Mouse (Mus musculus): ENCODE results near the gene Hs3st3b1. TPM values are rescaled to one million over a fixed set of nuclear protein-coding genes. Genes with fewer than 3 reads are reported as not detected.
A peak's percentile ranks its signal among the peaks of the same experiment; 100 is the strongest.

The Hs3st3b1 gene
- polyA plus RNA-seq, 1 experiment from 2014 or later: 1.1 TPM

- no peak overlapping the region for H3K9ac ChIP-seq
- DNase-seq (no peak), ATAC-seq (ENCODE audit: insufficient read depth) (no peak)
- no peaks in the 10 kb centered on the region for H3K9me3 ChIP-seq (ENCODE audit: low read depth, low read length)
- no peak overlapping the region for H3K4me3 ChIP-seq (ENCODE audit: low read depth, low read length)
- no peaks in the 10 kb centered on the region for H3K36me3 ChIP-seq (ENCODE audit: insufficient read depth)
- no peak for TF ChIP-seq CTCF (IDR thresholded peaks at IDR 0.05; ENCODE audit: low read depth)
- WGBS: 79% methylated on average over 4 of the region's 4 CpGs
- H3K27ac ChIP-seq (ENCODE audit: low read depth): no peak overlapping the region
- H3K27me3 ChIP-seq (ENCODE audit: insufficient read depth, low read length): no peaks in the 10 kb centered on the region
- no peaks in the 10 kb centered on the region for H3K4me1 ChIP-seq (ENCODE audit: insufficient read depth)
- no peak overlapping the region for H3K4me2 ChIP-seq
These were observed 71.8 kb downstream of the Hs3st3b1 start for GRCm38 (mm10) chr11:63850261-63850660.

GRCm38 (mm10) chr11:63845379-63845778 is 76.7 kb downstream of the Hs3st3b1 start:
- Histone ChIP-seq H3K4me2 (no peak overlapping the region), H3K9me3 (ENCODE audit: low read depth, low read length) (no peaks in the 10 kb centered on the region), H3K4me3 (ENCODE audit: low read depth, low read length) (no peak overlapping the region), H3K27me3 (ENCODE audit: insufficient read depth, low read length) (no peaks in the 10 kb centered on the region), H3K27ac (ENCODE audit: low read depth) (no peak overlapping the region), H3K9ac (no peak overlapping the region), H3K36me3 (ENCODE audit: insufficient read depth) (no peaks in the 10 kb centered on the region), H3K4me1 (ENCODE audit: insufficient read depth) (no peaks in the 10 kb centered on the region)
- DNase-seq (no peak), ATAC-seq (ENCODE audit: insufficient read depth) (no peak)
- WGBS: 64% methylated on average over 6 of the region's 6 CpGs
- no peak for TF ChIP-seq CTCF (IDR thresholded peaks at IDR 0.05; ENCODE audit: low read depth)

- Histone ChIP-seq H3K27ac (ENCODE audit: low read depth) (no peak overlapping the region), H3K27me3 (ENCODE audit: insufficient read depth, low read length) (no peaks in the 10 kb centered on the region), H3K4me1 (ENCODE audit: insufficient read depth) (no peaks in the 10 kb centered on the region), H3K4me2 (no peak overlapping the region), H3K9ac (no peak overlapping the region), H3K4me3 (ENCODE audit: low read depth, low read length) (no peak overlapping the region), H3K9me3 (ENCODE audit: low read depth, low read length) (no peaks in the 10 kb centered on the region), H3K36me3 (ENCODE audit: insufficient read depth) (no peaks in the 10 kb centered on the region)
- no peak for TF ChIP-seq CTCF (IDR thresholded peaks at IDR 0.05; ENCODE audit: low read depth)
- WGBS: 59% methylated on average over 8 of the region's 8 CpGs
- ATAC-seq (ENCODE audit: insufficient read depth) (no peak), DNase-seq (no peak)
These were observed 77.4 kb downstream of the Hs3st3b1 start for GRCm38 (mm10) chr11:63844701-63845100.

GRCm38 (mm10) chr11:63837526-63837925 is 84.6 kb downstream of the Hs3st3b1 start:
- TF ChIP-seq CTCF (IDR thresholded peaks at IDR 0.05; ENCODE audit: low read depth): no peak
- Histone ChIP-seq H3K27me3 (ENCODE audit: insufficient read depth, low read length) (no peaks in the 10 kb centered on the region; the same call in 1 of the 2 replicates), H3K9me3 (ENCODE audit: low read depth, low read length) (no peaks in the 10 kb centered on the region), H3K4me1 (ENCODE audit: insufficient read depth) (no peaks in the 10 kb centered on the region), H3K4me2 (peak overlapping the region; percentile 23; the same call in 1 of the 2 replicates), H3K4me3 (ENCODE audit: low read depth, low read length) (no peak overlapping the region), H3K9ac (no peak overlapping the region), H3K36me3 (ENCODE audit: insufficient read depth) (no peaks in the 10 kb centered on the region), H3K27ac (ENCODE audit: low read depth) (no peak overlapping the region)
- DNase-seq (peak; percentile 42), ATAC-seq (ENCODE audit: insufficient read depth) (no peak)
- 20% methylated on average over 13 of the region's 13 CpGs for WGBS

Other genes starting within 250 kb of the Hs3st3b1 start
- gene Cox10, start 157.2 kb upstream of the Hs3st3b1 start, polyA plus RNA-seq (2014; fragmentation: Nextera tagmentation; extraction: Ambion mirVana): 27.3 and 28.4 TPM in 2 replicates